Mouse (Mus musculus): ENCODE measurements at regions not wholly inside any gene's neighbourhood (a gene's known extent, or its start where the extent isn't known, plus 50 kb on each side); places are given as distances from the start of the nearest gene placed in this dataset.

GRCm38 (mm10) chr14:78438064-78438677 lies 98.4 kb downstream of the Akap11 start:
- DNase-seq (ENCODE audit: low read depth) = no peak

- peak; percentile 22 for DNase-seq (ENCODE audit: low read depth)
Observed at GRCm38 (mm10) chr14:78436586-78436985, 100.0 kb downstream of the Akap11 start.

- DNase-seq (ENCODE audit: low read depth) = peak; percentile 45
Observed at GRCm38 (mm10) chr14:78435982-78436381, 100.6 kb downstream of the Akap11 start.

GRCm38 (mm10) chr14:78435561-78435960 lies 101.0 kb downstream of the Akap11 start:
- peak; percentile 49 for DNase-seq (ENCODE audit: low read depth)

GRCm38 (mm10) chr14:78434753-78435152 lies 101.9 kb downstream of the Akap11 start:
- DNase-seq (ENCODE audit: low read depth) = peak; percentile 42

- DNase-seq (ENCODE audit: low read depth) = peak; percentile 66
Observed at GRCm38 (mm10) chr14:78434126-78434525, 102.5 kb downstream of the Akap11 start.

GRCm38 (mm10) chr14:78432471-78432870 lies 104.1 kb downstream of the Akap11 start:
- DNase-seq (ENCODE audit: low read depth) = no peak

GRCm38 (mm10) chr14:78431931-78432330 lies 104.7 kb downstream of the Akap11 start:
- DNase-seq (ENCODE audit: low read depth) = peak; percentile 62

GRCm38 (mm10) chr14:78431406-78431805 lies 105.2 kb downstream of the Akap11 start:
- DNase-seq (ENCODE audit: low read depth) = no peak

- no peak for DNase-seq (ENCODE audit: low read depth)
Observed at GRCm38 (mm10) chr14:78428233-78429019, 108.2 kb downstream of the Akap11 start.

GRCm38 (mm10) chr14:78427062-78427461 lies 109.5 kb downstream of the Akap11 start:
- no peak for DNase-seq (ENCODE audit: low read depth)

- DNase-seq (ENCODE audit: low read depth) = no peak
Observed at GRCm38 (mm10) chr14:78422601-78423000, 114.0 kb downstream of the Akap11 start.

- no peak for DNase-seq (ENCODE audit: low read depth)
Observed at GRCm38 (mm10) chr14:78420966-78421365, 113.1 kb upstream of the Tnfsf11 start.

- no peak for DNase-seq (ENCODE audit: low read depth)
Observed at GRCm38 (mm10) chr14:78420176-78420575, 112.3 kb upstream of the Tnfsf11 start.

- no peak for DNase-seq (ENCODE audit: low read depth)
Observed at GRCm38 (mm10) chr14:78405568-78405967, 97.7 kb upstream of the Tnfsf11 start.

- no peak for DNase-seq (ENCODE audit: low read depth)
Observed at GRCm38 (mm10) chr14:78397914-78398313, 90.1 kb upstream of the Tnfsf11 start.

- DNase-seq (ENCODE audit: low read depth) = no peak
Observed at GRCm38 (mm10) chr14:78395631-78396030, 87.8 kb upstream of the Tnfsf11 start.

GRCm38 (mm10) chr14:78387011-78387410 lies 79.2 kb upstream of the Tnfsf11 start:
- no peak for DNase-seq (ENCODE audit: low read depth)

- peak; percentile 69 for DNase-seq (ENCODE audit: low read depth)
Observed at GRCm38 (mm10) chr14:78384370-78384769, 76.5 kb upstream of the Tnfsf11 start.

- peak; percentile 18 for DNase-seq (ENCODE audit: low read depth)
Observed at GRCm38 (mm10) chr14:78383256-78383709, 75.4 kb upstream of the Tnfsf11 start.

GRCm38 (mm10) chr14:78380011-78380410 lies 72.2 kb upstream of the Tnfsf11 start:
- no peak for DNase-seq (ENCODE audit: low read depth)

GRCm38 (mm10) chr14:78376591-78376990 lies 68.7 kb upstream of the Tnfsf11 start:
- no peak for DNase-seq (ENCODE audit: low read depth)

GRCm38 (mm10) chr14:78375746-78376495 lies 68.1 kb upstream of the Tnfsf11 start:
- DNase-seq (ENCODE audit: low read depth) = no peak
